Mouse (Mus musculus): ENCODE results near the gene Cspg4.
A peak's percentile ranks its signal among the peaks of the same experiment; 100 is the strongest.

Gene Cspg4

GRCm38 (mm10) chr9:56864832-56865231 is at the start of gene Cspg4:
TSS of gene Cspg4 (plus strand) at chr9:56865033.
- DNase-seq (ENCODE audit: low spot score), result no peak

DNA sequence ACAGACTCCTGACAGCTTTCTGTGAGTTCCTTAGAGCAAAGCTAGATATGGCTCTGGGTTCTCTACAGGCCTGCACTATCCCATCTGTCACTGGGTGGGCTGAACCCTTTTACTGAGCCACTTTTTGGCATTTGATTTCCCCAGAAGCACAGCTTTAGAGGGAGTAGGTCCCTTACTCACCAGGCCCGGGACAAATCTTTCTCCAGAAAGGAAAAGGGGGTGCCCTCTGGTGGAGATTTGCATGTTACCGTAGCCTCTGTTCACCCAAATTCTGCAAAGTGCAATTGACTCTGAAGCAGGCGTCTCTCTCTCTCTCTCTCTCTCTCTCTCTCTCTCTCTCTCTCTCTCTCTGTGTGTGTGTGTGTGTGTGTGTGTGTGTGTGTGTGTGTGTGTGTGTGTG is 39.9 kb upstream of the Cspg4 start:
- no peak for DNase-seq (ENCODE audit: low spot score)

GRCm38 (mm10) chr9:56825476-56826213 is 39.2 kb upstream of the Cspg4 start:
- no peak for DNase-seq (ENCODE audit: low spot score)

DNA sequence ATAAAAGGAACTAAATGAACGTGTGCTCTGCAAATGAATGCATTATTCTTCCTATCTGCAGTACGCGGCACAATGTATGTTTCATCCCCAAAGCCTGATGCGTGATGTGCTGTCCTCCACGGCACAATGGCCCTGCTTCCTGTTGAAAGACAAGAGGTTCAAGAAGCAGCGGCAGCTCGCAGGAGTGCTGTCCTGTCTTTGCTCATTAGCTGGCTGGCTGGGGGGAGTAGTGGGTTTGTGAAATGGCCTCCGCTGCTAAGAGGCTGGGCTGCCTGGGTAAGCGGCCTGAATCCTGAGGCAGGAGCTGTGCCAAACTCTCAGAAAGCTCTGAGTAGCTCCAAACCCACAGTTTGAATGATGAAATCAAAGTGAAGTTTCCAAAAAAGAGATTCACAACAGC is 36.7 kb upstream of the Cspg4 start:
- DNase-seq (ENCODE audit: low spot score), result no peak

- DNase-seq (ENCODE audit: low spot score), result no peak
Measured at GRCm38 (mm10) chr9:56828841-56829240, 36.0 kb upstream of the Cspg4 start.

- DNase-seq (ENCODE audit: low spot score), result no peak
Measured at GRCm38 (mm10) chr9:56830162-56830561, 34.7 kb upstream of the Cspg4 start.

DNA sequence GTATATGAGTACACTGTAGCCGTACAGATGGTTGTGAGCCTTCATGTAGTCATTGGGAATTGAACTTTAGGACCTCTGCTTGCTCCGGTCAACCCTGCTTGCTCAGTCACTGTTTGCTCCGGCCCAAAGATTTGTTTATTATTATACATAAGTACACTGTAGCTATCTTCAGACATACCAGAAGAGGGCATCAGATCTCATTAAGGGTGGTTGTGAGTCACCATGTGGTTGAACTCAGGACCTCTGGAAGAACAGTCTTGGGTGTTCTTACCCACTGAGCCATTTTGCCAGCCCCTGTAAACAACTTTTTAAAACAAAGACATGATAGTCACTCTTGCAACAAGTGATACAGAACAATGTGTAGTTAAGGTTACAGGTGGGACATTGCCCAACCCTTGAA is 32.9 kb upstream of the Cspg4 start:
- no peak for DNase-seq (ENCODE audit: low spot score)

DNA sequence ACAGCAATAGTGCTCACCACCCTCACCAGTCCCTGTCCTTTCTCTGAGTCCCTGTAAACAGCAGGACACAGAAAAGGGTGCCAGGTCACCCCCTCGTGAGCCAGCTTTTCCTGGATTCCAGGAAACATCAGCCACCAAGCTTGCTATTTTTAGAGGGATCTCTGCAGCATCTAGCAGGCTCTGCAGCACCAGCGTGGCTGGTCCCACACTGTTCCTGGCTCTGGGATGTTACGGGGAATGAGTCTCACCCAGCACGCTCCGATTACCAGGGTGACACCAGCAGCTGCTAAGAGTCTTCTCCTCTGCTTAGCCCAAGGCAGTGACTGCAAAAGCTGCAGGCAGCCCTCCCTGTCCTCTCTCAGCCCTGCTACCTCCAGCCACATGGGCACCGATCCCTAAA is 31.9 kb upstream of the Cspg4 start:
- DNase-seq (ENCODE audit: low spot score), result no peak

GRCm38 (mm10) chr9:56835152-56835551 is 29.7 kb upstream of the Cspg4 start:
- DNase-seq (ENCODE audit: low spot score), result no peak

DNA sequence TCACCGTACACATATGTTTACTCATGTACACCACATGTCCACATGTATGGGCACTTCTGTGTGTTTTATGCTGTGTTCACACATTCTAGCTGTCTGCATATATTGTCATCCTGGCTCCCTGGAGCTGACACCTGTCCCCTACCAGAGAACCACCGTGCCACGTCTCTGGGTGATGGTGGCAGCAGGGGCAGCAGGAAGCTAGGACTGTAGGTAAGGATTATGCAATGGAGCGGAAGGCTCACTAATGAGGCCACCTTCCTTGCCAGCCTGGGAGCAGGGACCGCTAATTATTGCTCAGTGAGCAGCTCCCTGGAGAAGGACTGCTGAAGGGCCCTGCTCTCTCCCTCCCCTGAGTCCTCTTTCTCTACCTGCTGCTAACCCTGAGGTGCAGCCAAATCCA is 24.1 kb upstream of the Cspg4 start:
- no peak for DNase-seq (ENCODE audit: low spot score)

DNA sequence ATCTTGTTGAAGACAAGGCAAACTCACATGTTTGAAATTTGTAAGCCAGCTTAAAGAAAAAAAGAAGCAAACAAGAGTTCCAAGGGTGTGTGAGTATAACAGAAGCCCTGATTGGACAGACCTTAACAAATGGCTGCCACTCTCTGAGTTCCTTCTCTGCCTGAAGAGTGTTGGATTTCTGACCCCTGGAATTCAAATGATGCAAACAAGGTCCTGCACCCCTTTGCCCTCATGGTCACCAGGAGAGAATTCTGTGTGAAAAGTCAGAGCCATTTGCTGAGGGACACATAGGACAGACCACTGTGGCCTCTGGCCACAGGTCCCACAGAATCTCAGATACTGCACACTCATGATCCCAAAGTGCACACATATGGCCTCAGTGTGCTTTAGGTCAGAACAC is 23.0 kb upstream of the Cspg4 start:
- DNase-seq (ENCODE audit: low spot score), result no peak

DNA sequence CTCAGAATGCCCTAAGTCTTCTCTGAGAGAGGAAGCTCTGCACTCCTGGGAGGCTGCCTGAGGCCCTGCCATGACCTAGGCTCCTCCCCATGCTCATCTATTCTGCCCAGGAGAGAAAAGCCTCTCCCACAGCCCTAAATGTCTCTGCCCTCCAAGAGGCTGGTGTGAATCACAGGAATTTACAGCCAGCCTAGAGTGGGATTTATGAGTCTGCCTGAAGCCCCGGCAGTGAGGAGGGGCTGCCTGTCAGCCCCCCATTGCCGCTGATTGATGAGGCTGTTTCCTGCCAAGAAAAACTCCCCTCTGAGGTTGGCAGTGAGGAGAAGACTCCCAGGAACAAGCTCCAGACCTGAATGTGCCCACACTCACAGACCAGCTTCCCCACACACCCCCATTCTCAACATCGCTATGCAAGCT is 22.5 kb upstream of the Cspg4 start:
- no peak for DNase-seq (ENCODE audit: low spot score)

- peak; percentile 2 for DNase-seq (ENCODE audit: low spot score)
Measured at GRCm38 (mm10) chr9:56843679-56844188, 21.1 kb upstream of the Cspg4 start.

GRCm38 (mm10) chr9:56844644-56845043 is 20.2 kb upstream of the Cspg4 start:
- no peak for DNase-seq (ENCODE audit: low spot score)

DNA sequence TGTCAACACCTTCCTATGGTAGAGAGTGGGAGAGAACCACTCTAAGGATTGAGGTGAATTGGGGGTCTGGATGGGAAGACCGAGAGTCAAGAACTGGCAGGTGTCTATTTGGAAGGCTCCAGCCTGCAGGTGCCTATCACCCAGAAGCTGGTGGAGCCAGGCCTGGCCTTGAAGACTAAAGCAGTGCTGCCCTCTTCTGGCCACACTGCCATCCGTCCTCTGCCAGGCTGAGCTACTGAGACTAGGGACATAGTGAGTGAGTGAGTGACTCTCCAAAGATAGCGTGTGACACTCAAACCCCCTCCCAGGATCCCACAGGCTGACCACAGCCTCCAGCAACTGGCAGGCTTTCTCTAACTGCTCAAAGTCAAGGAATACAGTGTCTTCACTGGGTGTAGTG is 17.3 kb upstream of the Cspg4 start:
- peak; percentile 8 for DNase-seq (ENCODE audit: low spot score)

GRCm38 (mm10) chr9:56850128-56850904 is 14.5 kb upstream of the Cspg4 start:
- DNase-seq (ENCODE audit: low spot score), result no peak

DNA sequence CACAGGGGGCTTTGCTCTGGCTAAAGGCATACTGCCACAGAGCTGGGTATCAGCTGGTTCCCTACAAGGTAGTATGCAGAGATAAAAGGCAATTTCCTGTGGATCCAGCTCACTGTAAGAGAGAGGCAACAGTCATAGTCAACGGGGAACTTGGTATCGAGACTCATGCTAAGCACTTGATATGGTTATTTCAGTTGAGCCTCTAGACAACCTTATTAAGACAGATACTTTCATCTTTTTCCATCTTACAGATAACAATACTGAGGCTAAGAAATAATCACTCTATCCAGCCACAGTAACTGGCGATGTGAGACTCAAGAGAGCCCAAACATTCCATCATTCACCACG is 14.0 kb upstream of the Cspg4 start:
- no peak for DNase-seq (ENCODE audit: low spot score)

GRCm38 (mm10) chr9:56851778-56852177 is 13.1 kb upstream of the Cspg4 start:
- DNase-seq (ENCODE audit: low spot score), result no peak

- no peak for DNase-seq (ENCODE audit: low spot score)
Measured at GRCm38 (mm10) chr9:56857463-56857862, 7.4 kb upstream of the Cspg4 start.

DNA sequence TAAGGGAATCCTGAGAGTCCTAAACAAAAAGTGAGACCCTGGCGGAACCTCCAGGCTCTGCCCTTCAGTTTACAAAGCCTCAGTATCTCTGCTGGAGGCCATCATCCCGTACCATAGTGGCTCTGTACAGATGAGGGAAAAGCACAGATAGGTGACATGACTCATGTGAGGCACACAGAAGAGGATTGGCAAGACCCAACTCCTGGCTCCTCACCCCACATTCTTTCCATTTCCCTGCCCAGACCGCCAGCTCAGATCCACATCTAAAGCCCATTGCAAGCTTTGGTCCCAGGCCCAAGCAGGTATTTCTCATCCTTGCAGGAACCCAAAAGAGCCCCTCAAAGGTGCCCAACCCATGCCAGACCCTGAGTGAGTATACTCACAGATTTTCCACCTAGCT is 4.8 kb upstream of the Cspg4 start:
- no peak for DNase-seq (ENCODE audit: low spot score)

DNA sequence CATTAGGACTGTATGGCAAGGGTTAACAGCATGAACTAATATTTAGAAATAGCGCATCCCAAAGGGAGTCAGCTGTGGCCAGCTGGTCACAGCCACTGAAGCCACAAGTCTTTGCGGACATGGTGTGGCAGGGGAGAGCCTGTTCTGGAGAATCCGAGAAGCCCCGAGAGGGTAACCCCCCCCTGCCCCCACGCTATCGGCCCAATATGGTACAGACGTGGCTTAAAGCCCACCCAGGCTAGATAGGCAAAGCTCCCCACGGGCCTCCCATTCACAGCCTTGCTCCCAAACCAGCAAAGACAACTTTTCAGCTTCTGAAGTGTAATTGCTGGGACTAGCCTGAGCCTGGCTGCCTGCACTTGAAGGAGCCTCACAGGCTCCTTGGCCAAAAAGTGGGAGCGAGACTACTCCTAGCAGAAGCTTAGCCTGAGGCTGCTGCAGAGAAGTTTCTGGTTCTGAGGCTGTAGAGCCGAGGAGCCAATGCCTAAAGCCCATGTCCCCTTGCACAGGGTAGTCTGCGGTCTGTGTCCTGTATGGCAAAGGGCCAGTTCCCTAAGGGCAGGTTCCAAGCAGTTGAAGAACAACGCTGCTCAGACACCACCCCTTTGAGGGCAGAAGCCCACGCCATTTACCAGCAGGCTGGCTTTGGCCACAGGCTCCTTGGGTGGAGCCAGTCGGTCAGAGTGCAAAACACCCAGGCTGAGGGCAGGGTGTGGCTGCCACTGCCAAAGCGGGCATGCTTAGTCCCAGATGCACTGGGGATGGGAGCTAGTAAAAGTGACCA is 4.2 kb upstream of the Cspg4 start:
- DNase-seq (ENCODE audit: low spot score), result no peak

GRCm38 (mm10) chr9:56862863-56863262 is 2.0 kb upstream of the Cspg4 start:
- no peak for DNase-seq (ENCODE audit: low spot score)
